Mouse (Mus musculus) neural tube, embryonic 14.5 days (tissue): ENCODE results near the gene Dcakd. TPM values are rescaled to one million over a fixed set of nuclear protein-coding genes. Genes with fewer than 3 reads are reported as not detected.
"Not testable (repeated sequence)": the region's sequence is repeated elsewhere in the genome, so short reads cannot be mapped to it uniquely, and the experiment has no call there.

Experiments
- ATAC-seq: fragments of 200-750 bp; cut with Nextera tagmentation; 2 replicates; pipeline ENCODE4 v1.8.0; 2017; ENCODE audit warnings: low read depth, mild to moderate bottlenecking, moderate TSS enrichment, moderate library complexity
- H3K27ac ChIP-seq: fragments of 300-500 bp; sonication (generic); 2 replicates; pipeline ENCODE4 v1.5.1; 2014; ENCODE audit warnings: low read depth, mild to moderate bottlenecking, control low read depth, low read length, moderate library complexity, mixed read lengths
- H3K27me3 ChIP-seq: fragments of 300-500 bp; sonication (generic); 2 replicates; pipeline ENCODE4 v1.6.1; 2014; ENCODE audit warnings: low read length; ENCODE audit not compliant: control insufficient read depth, insufficient read depth
- H3K36me3 ChIP-seq: fragments of 300-500 bp; sonication (generic); 2 replicates; pipeline ENCODE4 v1.6.1; 2014; ENCODE audit warnings: low read length, mixed read lengths; ENCODE audit not compliant: control insufficient read depth, insufficient read depth
- H3K4me1 ChIP-seq: fragments of 300-500 bp; sonication (generic); 2 replicates; pipeline ENCODE4 v1.6.1; 2014; ENCODE audit warnings: low read length; ENCODE audit not compliant: control insufficient read depth, insufficient read depth
- H3K4me2 ChIP-seq: fragments of 300-500 bp; sonication (generic); 2 replicates; pipeline ENCODE4 v1.6.1; 2014; ENCODE audit warnings: mild to moderate bottlenecking, low read depth, low read length, control low read depth
- H3K4me3 ChIP-seq: fragments of 300-500 bp; sonication (generic); 2 replicates; pipeline ENCODE4 v1.5.1; 2014; ENCODE audit warnings: low read depth, low read length, control low read depth, mixed read lengths
- H3K9ac ChIP-seq: fragments of 300-500 bp; sonication (generic); replicated peaks from 2 replicates; pipeline ENCODE4 v1.6.1; 2014; ENCODE audit warnings: low read depth, mild to moderate bottlenecking, control low read depth, low read length, mixed read lengths
- H3K9me3 ChIP-seq: fragments of 300-500 bp; sonication (generic); 2 replicates; pipeline ENCODE4 v1.6.1; 2016; ENCODE audit warnings: low read length; ENCODE audit not compliant: control insufficient read depth
- WGBS: fragments of 180-500 bp; shearing (Covaris S2); extraction: QIAGEN DNeasy Blood & Tissue Kit; methylation state at CpG from one replicate; pipeline ENCODE4 v1.1.7; 2014; 5-methylcytosine and 5-hydroxymethylcytosine counted together
- polyA plus RNA-seq: library from polyadenylated mRNA; unstranded; fragments of >200 nt; fragmentation: Nextera tagmentation; extraction: Ambion mirVana; gene quantifications from 2 replicates; pipeline ENCODE4 v1.2.1, GENCODE M21; 2014

Gene Dcakd
- polyA plus RNA-seq, 1 experiment from 2014 or later: 193 TPM

- Histone ChIP-seq H3K9ac (no peak overlapping the region), H3K36me3 (no peaks in the 10 kb centered on the region), H3K4me2 (no peak overlapping the region), H3K27me3 (peaks cover 8% of the 10 kb centered on the region), H3K4me1 (no peaks in the 10 kb centered on the region), H3K27ac (no peak overlapping the region), H3K4me3 (no peak overlapping the region), H3K9me3 (no peaks in the 10 kb centered on the region)
- no peak for ATAC-seq
- 55% methylated on average over 4 of the region's 4 CpGs for WGBS
Measured at GRCm38 (mm10) chr11:102984615-102985014, 43.5 kb downstream of the Dcakd start.

GRCm38 (mm10) chr11:102984086-102984485 lies 44.0 kb downstream of the Dcakd start:
- Histone ChIP-seq H3K27me3 (peaks cover 3% of the 10 kb centered on the region; the same call in 1 of the 2 replicates), H3K4me2 (no peak overlapping the region), H3K4me1 (no peaks in the 10 kb centered on the region), H3K27ac (no peak overlapping the region), H3K36me3 (no peaks in the 10 kb centered on the region), H3K9ac (no peak overlapping the region), H3K9me3 (no peaks in the 10 kb centered on the region), H3K4me3 (no peak overlapping the region)
- WGBS: 85% methylated on average over 9 of the region's 9 CpGs
- no peak for ATAC-seq

GRCm38 (mm10) chr11:102981151-102981890 lies 46.8 kb downstream of the Dcakd start:
- no peak overlapping the region for H3K9ac ChIP-seq
- H3K27me3 ChIP-seq: no peaks in the 10 kb centered on the region
- no peaks in the 10 kb centered on the region for H3K36me3 ChIP-seq
- H3K4me3 ChIP-seq: no peak overlapping the region
- no peaks in the 10 kb centered on the region for H3K9me3 ChIP-seq
- H3K27ac ChIP-seq: no peak overlapping the region
- no peak overlapping the region for H3K4me2 ChIP-seq
- ATAC-seq: no peak
- H3K4me1 ChIP-seq: no peaks in the 10 kb centered on the region
- WGBS: 70% methylated on average over 10 of the region's 10 CpGs

GRCm38 (mm10) chr11:102978052-102978666 lies 50.0 kb downstream of the Dcakd start:
- ATAC-seq: no peak
- Histone ChIP-seq H3K9me3 (no peaks in the 10 kb centered on the region), H3K4me1 (no peaks in the 10 kb centered on the region), H3K27ac (no peak overlapping the region), H3K9ac (no peak overlapping the region), H3K27me3 (no peaks in the 10 kb centered on the region), H3K4me2 (no peak overlapping the region), H3K4me3 (no peak overlapping the region), H3K36me3 (no peaks in the 10 kb centered on the region)
- WGBS: 51% methylated on average over 6 of the region's 6 CpGs

- not testable (repeated sequence) for ATAC-seq, H3K9ac ChIP-seq, H3K36me3 ChIP-seq, H3K4me1 ChIP-seq, H3K27me3 ChIP-seq, H3K4me2 ChIP-seq, H3K4me3 ChIP-seq, H3K9me3 ChIP-seq, H3K27ac ChIP-seq
- 86% methylated on average over 9 of the region's 9 CpGs for WGBS
Measured at GRCm38 (mm10) chr11:102975966-102976365, 52.2 kb downstream of the Dcakd start.

- H3K4me3 ChIP-seq: no peak overlapping the region
- no peak for ATAC-seq
- no peaks in the 10 kb centered on the region for H3K4me1 ChIP-seq
- H3K9me3 ChIP-seq: no peaks in the 10 kb centered on the region
- H3K4me2 ChIP-seq: no peak overlapping the region
- no peaks in the 10 kb centered on the region for H3K36me3 ChIP-seq
- H3K9ac ChIP-seq: no peak overlapping the region
- WGBS: 69% methylated on average over 1 of the region's 1 CpGs
- no peak overlapping the region for H3K27ac ChIP-seq
- peaks cover 2% of the 10 kb centered on the region; the same call in 1 of the 2 replicates for H3K27me3 ChIP-seq
Measured at GRCm38 (mm10) chr11:102972326-102972725, 55.8 kb downstream of the Dcakd start.

GRCm38 (mm10) chr11:102971604-102972003 lies 56.5 kb downstream of the Dcakd start:
- Histone ChIP-seq H3K4me3 (no peak overlapping the region), H3K4me1 (no peaks in the 10 kb centered on the region), H3K9ac (no peak overlapping the region), H3K27ac (no peak overlapping the region), H3K36me3 (no peaks in the 10 kb centered on the region), H3K9me3 (no peaks in the 10 kb centered on the region), H3K4me2 (no peak overlapping the region), H3K27me3 (peaks cover 2% of the 10 kb centered on the region; the same call in 1 of the 2 replicates)
- no peak for ATAC-seq
- WGBS: 38% methylated on average over 5 of the region's 5 CpGs

- ATAC-seq: 0 out of 2 replicates have a peak, but pooled peaks have one; percentile 41
Measured at GRCm38 (mm10) chr11:102964547-102965091, 63.5 kb downstream of the Dcakd start.

More at GRCm38 (mm10) chr11:102964547-102965091, 63.5 kb downstream of the Dcakd start:
- H3K4me2 ChIP-seq: no peak overlapping the region
- no peaks in the 10 kb centered on the region; the same call in 1 of the 2 replicates for H3K27me3 ChIP-seq
- H3K4me1 ChIP-seq: peaks cover 18% of the 10 kb centered on the region
- H3K27ac ChIP-seq: peak overlapping the region; percentile 12; the same call in 1 of the 2 replicates
- no peak overlapping the region for H3K9ac ChIP-seq
- no peaks in the 10 kb centered on the region for H3K9me3 ChIP-seq
- WGBS: 70% methylated on average over 16 of the region's 16 CpGs
- H3K36me3 ChIP-seq: no peaks in the 10 kb centered on the region
- H3K4me3 ChIP-seq: no peak overlapping the region
